Mouse (Mus musculus) neural tube, embryonic 11.5 days (tissue): ENCODE results near the gene Gm42421. TPM values are rescaled to one million over a fixed set of nuclear protein-coding genes. Genes with fewer than 3 reads are reported as not detected.

Source experiments
- ATAC-seq: fragments of 200-750 bp; cut with Nextera tagmentation; 2 replicates; pipeline ENCODE4 v1.8.0; 2017; ENCODE audit warnings: moderate number of reproducible peaks, mild to moderate bottlenecking, moderate TSS enrichment, moderate library complexity; ENCODE audit not compliant: insufficient read depth, low FRiP score, low TSS enrichment
- DNase-seq: peaks from one replicate; pipeline ENCODE4 v3.0.0-alpha.2; 2015; ENCODE audit warnings: low spot score
- H3K27ac ChIP-seq: fragments of 300-500 bp; sonication (generic); 2 replicates; pipeline ENCODE4 v1.5.1; 2014; ENCODE audit warnings: low read depth, mild to moderate bottlenecking, low read length
- H3K27me3 ChIP-seq: fragments of 300-500 bp; sonication (generic); 2 replicates; pipeline ENCODE4 v1.6.1; 2014; ENCODE audit warnings: mild to moderate bottlenecking, low read length, mixed read lengths; ENCODE audit not compliant: control insufficient read depth, insufficient read depth
- H3K36me3 ChIP-seq: fragments of 300-500 bp; sonication (generic); 2 replicates; pipeline ENCODE4 v1.6.1; 2014; ENCODE audit warnings: mild to moderate bottlenecking, low read length, moderate library complexity, mixed read lengths; ENCODE audit not compliant: control insufficient read depth, insufficient read depth
- H3K4me1 ChIP-seq: fragments of 300-500 bp; sonication (generic); 2 replicates; pipeline ENCODE4 v1.6.1; 2014; ENCODE audit warnings: low read length, mixed read lengths; ENCODE audit not compliant: control insufficient read depth, insufficient read depth
- H3K4me2 ChIP-seq: fragments of 300-500 bp; sonication (generic); 2 replicates; pipeline ENCODE4 v1.6.1; 2014; ENCODE audit warnings: low read depth, mild to moderate bottlenecking, moderate library complexity
- H3K4me3 ChIP-seq: fragments of 300-500 bp; sonication (generic); 2 replicates; pipeline ENCODE4 v1.5.1; 2014; ENCODE audit warnings: low read depth, low read length
- H3K9ac ChIP-seq: fragments of 300-500 bp; sonication (generic); 2 replicates; pipeline ENCODE4 v1.6.1; 2014; ENCODE audit warnings: mild to moderate bottlenecking, low read length
- H3K9me3 ChIP-seq: fragments of 300-500 bp; sonication (generic); 2 replicates; pipeline ENCODE4 v1.6.1; 2016; ENCODE audit warnings: low read length; ENCODE audit not compliant: control insufficient read depth
- WGBS: fragments of 180-500 bp; shearing (Covaris S2); extraction: QIAGEN DNeasy Blood & Tissue Kit; methylation state at CpG from one replicate; pipeline ENCODE4 v1.1.7; 2014; 5-methylcytosine and 5-hydroxymethylcytosine counted together
- polyA plus RNA-seq: library from polyadenylated mRNA; unstranded; fragments of >200 nt; fragmentation: Nextera tagmentation; extraction: Ambion mirVana; gene quantifications from 2 replicates; pipeline ENCODE4 v1.2.1, GENCODE M21; 2014

The Gm42421 gene
- polyA plus RNA-seq, 1 experiment from 2014 or later = 1.4 TPM

DNA sequence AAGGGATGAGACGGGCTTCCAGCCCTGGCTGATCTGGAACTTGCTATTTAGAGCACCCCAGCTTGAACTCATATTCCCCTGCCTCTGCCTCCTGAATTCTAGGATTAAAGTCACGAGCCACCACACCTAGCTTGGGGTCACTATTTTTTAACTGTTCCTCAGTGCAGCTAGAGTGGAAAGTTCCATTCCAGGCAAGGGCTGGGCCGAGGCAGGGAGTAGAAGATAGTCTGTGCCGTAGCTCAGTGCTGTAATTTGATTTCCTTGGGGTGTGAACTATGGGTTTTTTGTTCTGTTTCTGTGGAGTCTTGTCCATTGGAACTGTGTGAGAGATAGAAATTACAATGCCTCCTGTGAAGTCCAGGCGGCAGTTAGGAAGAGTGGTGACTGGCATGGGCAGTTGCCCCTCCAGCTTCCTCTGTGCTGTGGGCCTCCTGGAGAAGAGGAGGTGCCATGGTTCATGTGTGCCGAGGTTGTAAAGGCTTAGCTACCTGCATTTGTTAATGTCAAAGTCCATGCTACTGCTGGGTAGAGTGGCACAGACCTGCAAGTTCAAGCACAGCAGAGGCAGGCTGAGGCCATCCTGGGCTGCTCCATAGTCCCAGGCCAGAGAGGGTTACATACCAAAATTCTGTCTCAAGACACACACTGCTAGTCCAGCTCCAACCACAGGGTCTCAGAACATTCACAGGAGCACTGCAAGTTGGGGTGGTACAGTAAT is 4.0 kb downstream of the Gm42421 start:
- H3K4me3 ChIP-seq = no peak overlapping the region
- H3K4me2 ChIP-seq = no peak overlapping the region
- no peaks in the 10 kb centered on the region for H3K27me3 ChIP-seq
- DNase-seq (no peak), ATAC-seq (no peak)
- no peak overlapping the region for H3K27ac ChIP-seq
- H3K36me3 ChIP-seq = peaks cover 7% of the 10 kb centered on the region
- WGBS = 85% methylated on average over 6 of the region's 6 CpGs
- H3K9ac ChIP-seq = no peak overlapping the region
- H3K4me1 ChIP-seq = no peaks in the 10 kb centered on the region
- H3K9me3 ChIP-seq = no peaks in the 10 kb centered on the region

- 14% methylated on average over 8 of the region's 8 CpGs for WGBS
- DNase-seq = peak; percentile 35
- Histone ChIP-seq H3K4me3 (no peak within 1 kb of the TSS), H3K36me3 (peaks cover 7% of the 10 kb centered on the region), H3K4me2 (no peak within 1 kb of the TSS), H3K27me3 (no peaks in the 10 kb centered on the region), H3K27ac (no peak within 1 kb of the TSS), H3K4me1 (no peaks in the 10 kb centered on the region), H3K9me3 (no peaks in the 10 kb centered on the region), H3K9ac (no peak within 1 kb of the TSS)
- no peak; the same call in 1 of the 2 replicates for ATAC-seq
Measured at GRCm38 (mm10) chr5:143932831-143933230, 4.9 kb downstream of the Gm42421 start, which contains the start of gene Rsph10b. TSS of gene Rsph10b (plus strand) at chr5:143933035.

- Histone ChIP-seq H3K4me3 (no peak overlapping the region), H3K4me1 (no peaks in the 10 kb centered on the region), H3K4me2 (no peak overlapping the region), H3K9ac (no peak overlapping the region), H3K36me3 (peaks cover 4% of the 10 kb centered on the region), H3K27ac (no peak overlapping the region), H3K9me3 (no peaks in the 10 kb centered on the region), H3K27me3 (no peaks in the 10 kb centered on the region)
- WGBS = 89% methylated on average over 11 of the region's 11 CpGs
- no peak for DNase-seq
- no peak for ATAC-seq
Measured at GRCm38 (mm10) chr5:143933414-143933813, 5.4 kb downstream of the Gm42421 start.

DNA sequence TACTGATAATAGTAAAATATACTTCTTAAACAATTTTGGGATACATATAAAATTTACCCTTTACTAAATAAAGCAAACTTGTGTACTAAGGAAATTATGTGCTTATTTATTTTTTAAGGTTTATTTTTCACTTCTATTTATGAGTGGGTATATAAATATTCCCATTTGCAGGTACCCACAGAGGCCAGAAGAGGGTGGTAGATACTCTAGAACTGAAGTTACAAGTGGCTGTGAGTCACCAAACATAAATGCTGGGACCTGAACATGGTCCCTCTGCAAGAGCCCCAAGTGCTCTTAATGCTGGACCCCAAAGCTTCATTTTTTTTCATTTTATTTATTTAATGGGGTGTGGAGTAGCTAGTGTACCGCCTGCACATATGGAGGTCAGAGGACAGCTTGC is 5.9 kb downstream of the Gm42421 start:
- Histone ChIP-seq H3K27ac (no peak overlapping the region), H3K9me3 (no peaks in the 10 kb centered on the region), H3K9ac (no peak overlapping the region), H3K4me1 (no peaks in the 10 kb centered on the region), H3K27me3 (no peaks in the 10 kb centered on the region), H3K4me2 (no peak overlapping the region), H3K4me3 (no peak overlapping the region), H3K36me3 (peaks cover 4% of the 10 kb centered on the region)
- ATAC-seq (no peak), DNase-seq (no peak)
- WGBS = 82% methylated on average over 1 of the region's 1 CpGs

GRCm38 (mm10) chr5:143936156-143936555 is 8.2 kb downstream of the Gm42421 start:
- H3K27ac ChIP-seq = no peak overlapping the region
- H3K9me3 ChIP-seq = no peaks in the 10 kb centered on the region
- H3K4me1 ChIP-seq = no peaks in the 10 kb centered on the region
- H3K27me3 ChIP-seq = no peaks in the 10 kb centered on the region
- no peak overlapping the region for H3K4me3 ChIP-seq
- ATAC-seq = no peak
- H3K9ac ChIP-seq = no peak overlapping the region
- no peak for DNase-seq
- 90% methylated on average over 9 of the region's 9 CpGs for WGBS
- H3K4me2 ChIP-seq = no peak overlapping the region
- H3K36me3 ChIP-seq = no peaks in the 10 kb centered on the region

DNA sequence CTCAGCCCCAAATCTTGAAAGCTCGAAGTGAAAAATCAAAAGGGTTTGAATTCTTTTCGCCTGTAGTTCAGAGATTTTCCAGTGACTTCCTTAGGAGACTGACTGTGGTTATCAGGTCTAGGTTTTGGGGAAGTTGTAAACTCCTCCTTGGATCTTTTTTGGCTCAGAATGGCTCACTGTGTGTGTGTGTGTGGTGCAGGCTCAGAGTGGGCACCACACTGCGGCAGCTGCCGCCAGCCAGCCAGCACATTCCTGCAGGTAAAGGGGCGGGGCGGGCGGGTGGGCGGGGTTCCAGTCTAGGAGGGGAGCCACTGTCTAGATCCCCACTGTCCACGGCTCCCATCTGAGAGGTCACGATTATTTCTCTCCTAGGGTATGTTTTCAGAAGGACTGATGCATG is 13.6 kb downstream of the Gm42421 start:
- Histone ChIP-seq H3K4me2 (no peak overlapping the region), H3K27me3 (no peaks in the 10 kb centered on the region), H3K4me3 (no peak overlapping the region), H3K36me3 (no peaks in the 10 kb centered on the region), H3K9me3 (no peaks in the 10 kb centered on the region), H3K27ac (no peak overlapping the region), H3K9ac (no peak overlapping the region), H3K4me1 (no peaks in the 10 kb centered on the region)
- ATAC-seq = no peak
- 23% methylated on average over 10 of the region's 10 CpGs for WGBS
- no peak for DNase-seq

- Histone ChIP-seq H3K36me3 (no peaks in the 10 kb centered on the region), H3K27me3 (no peaks in the 10 kb centered on the region), H3K4me3 (no peak overlapping the region), H3K4me1 (no peaks in the 10 kb centered on the region), H3K9ac (no peak overlapping the region), H3K27ac (no peak overlapping the region), H3K4me2 (no peak overlapping the region), H3K9me3 (no peaks in the 10 kb centered on the region)
- ATAC-seq (no peak), DNase-seq (no peak)
- WGBS = 87% methylated on average over 14 of the region's 14 CpGs
Measured at GRCm38 (mm10) chr5:143943231-143944125, 15.5 kb downstream of the Gm42421 start.

DNA sequence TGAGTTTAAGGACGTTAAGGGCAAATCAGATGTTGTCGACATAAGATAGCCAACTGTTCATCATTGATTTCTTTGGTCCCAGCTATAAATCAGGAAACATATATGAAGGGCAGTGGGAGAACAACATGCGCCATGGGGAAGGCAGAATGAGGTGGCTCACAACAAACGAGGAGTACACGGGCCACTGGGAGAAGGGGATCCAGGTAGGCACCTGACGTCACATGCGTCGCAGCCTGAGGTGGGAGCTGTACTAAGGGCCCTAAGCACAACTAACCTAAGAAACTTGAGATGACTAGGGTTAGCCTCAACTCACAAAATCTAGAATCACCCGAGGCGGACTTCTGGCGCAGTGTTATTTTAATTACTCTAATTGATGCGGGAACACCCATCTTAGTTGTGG is 20.4 kb downstream of the Gm42421 start:
- no peak overlapping the region for H3K4me2 ChIP-seq
- no peak overlapping the region for H3K4me3 ChIP-seq
- ATAC-seq (no peak), DNase-seq (no peak)
- 89% methylated on average over 12 of the region's 12 CpGs for WGBS
- H3K27me3 ChIP-seq = no peaks in the 10 kb centered on the region
- no peaks in the 10 kb centered on the region for H3K4me1 ChIP-seq
- H3K9ac ChIP-seq = no peak overlapping the region
- H3K36me3 ChIP-seq = no peaks in the 10 kb centered on the region
- no peaks in the 10 kb centered on the region for H3K9me3 ChIP-seq
- no peak overlapping the region for H3K27ac ChIP-seq
